Mouse (Mus musculus) brain, embryonic 18.5 days (tissue): ENCODE measurements around the gene Mapk8ip3.
A peak's percentile ranks its signal among the peaks of the same experiment; 100 is the strongest.

ENCODE experiments used
- DNase-seq: peaks from one replicate; pipeline ENCODE4 v3.0.0-alpha.2; 2012; ENCODE audit warnings: low read depth, low spot score

Mapk8ip3 gene

DNA sequence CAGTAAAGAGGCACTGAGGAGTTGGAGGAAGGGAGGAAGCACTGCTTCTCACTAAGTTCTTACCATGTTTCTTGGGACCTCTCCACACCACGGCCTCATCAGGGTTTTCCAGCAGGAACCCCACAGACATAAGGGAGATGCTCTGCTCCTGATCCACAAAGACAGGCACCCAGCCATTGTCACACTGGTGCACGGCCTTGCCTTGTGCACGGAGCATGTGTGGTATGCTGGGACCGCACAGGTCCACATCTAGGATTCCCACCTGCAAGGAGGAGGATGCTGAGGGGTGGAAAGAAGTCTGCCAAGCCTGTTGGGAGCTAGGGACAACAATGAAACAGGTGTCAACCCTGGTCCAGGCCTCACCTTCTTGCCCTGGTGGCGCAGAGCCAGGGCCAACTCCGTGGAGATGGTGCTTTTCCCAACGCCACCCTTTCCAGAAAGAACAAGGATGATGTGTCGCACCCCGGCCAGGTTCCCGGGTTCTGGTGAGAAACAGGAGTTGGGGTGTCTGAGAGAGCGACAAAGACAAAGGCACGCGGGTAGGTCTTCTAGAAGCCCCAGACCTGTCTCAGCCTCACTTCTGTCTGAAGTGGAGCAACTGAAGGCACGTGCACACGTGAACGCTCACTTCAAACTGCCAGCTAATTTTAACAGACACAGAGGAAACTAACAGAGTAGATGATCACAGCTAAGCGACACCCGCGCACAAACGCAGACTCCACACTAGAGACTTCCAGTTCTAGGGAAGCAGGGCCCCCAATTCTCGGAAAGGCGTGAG lies 51.2 kb downstream of the Mapk8ip3 start:
- DNase-seq = no peak

DNA sequence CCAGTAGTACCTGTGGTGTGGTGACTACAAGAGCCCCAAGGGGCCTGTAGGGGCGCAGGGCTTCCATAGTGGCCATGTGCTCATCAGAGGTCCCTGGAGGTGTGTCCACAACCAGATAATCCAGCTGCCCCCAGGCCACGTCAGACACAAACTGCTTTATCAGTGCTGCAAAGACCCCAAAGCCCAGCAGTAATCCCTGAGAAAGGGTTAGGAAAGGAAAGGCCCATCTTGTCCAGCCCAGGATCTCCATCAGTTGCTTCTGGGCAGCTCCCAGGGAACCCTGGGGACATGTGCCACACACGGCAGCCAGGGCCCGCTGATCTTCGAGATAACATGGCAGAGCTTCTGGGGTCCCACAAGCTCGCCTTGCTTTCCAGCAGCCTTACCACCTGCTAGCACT lies 52.4 kb downstream of the Mapk8ip3 start:
- DNase-seq = no peak

DNA sequence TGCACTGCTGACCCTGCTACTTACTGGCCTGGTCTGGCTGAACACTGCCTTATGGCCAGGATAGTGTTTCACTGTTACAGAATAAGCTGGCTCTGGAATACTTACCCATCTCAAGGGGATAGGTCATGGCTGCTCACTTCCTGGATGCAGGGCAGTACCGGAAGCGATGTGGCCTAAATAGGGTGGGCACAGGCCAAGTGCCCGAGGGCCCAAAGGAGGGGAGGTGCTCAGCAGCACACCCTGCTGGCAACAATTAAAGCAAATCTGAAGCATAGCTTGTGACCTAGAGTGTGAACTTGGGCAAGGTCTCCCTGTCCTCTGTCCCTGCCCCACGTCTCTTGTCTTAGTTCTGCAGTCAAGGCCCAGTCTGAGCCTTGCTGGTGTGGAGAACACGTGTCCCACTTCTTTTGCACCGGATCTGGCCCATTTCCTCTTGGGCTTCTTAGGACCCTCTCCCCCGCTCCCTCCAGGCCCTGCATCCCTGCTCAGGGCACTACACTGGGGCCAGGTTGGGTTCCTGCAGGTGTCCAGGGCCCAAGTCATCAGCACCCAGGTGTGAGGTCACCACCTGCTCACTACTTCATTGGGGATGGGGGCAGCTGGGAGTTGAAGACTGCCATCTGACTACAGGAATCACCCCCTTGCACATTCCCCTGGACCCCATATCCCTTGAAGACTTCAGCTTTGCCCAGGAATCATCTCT lies 54.9 kb downstream of the Mapk8ip3 start:
- DNase-seq = no peak

DNA sequence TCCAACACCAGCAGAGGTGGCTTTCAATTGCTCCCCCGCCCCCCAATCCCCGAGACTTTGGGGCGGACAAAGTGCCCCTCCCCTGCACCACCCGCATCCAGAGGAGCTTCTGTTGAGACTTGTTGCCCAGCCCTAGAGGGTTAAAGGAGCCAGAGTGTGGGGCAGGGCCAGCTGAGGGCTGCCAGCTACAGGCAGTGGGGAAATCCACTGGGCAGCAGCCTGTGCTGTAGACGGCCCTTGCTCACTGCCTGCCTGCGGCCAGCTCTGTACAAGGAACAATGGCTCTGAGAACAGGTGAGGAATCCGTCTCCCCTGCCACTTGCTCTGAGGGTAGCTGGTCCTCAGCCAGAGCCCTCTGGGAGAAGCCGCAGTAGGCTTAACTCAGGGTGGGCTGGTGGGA lies 58.2 kb downstream of the Mapk8ip3 start:
- DNase-seq = no peak

DNA sequence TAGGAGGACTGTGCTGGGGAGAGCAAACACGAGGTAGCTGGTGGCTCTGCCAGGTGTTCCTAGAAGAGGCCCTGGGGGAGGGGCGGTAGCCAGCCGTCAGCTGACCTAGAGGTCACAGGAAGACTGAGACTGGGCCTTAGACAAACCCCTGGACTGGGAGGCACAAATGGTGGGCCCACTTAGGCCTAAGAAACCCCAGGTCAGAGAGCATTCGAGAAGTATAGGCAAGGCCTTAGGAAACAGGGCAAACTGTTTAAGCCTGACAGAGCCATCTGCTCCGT lies 58.7 kb downstream of the Mapk8ip3 start:
- no peak for DNase-seq

DNA sequence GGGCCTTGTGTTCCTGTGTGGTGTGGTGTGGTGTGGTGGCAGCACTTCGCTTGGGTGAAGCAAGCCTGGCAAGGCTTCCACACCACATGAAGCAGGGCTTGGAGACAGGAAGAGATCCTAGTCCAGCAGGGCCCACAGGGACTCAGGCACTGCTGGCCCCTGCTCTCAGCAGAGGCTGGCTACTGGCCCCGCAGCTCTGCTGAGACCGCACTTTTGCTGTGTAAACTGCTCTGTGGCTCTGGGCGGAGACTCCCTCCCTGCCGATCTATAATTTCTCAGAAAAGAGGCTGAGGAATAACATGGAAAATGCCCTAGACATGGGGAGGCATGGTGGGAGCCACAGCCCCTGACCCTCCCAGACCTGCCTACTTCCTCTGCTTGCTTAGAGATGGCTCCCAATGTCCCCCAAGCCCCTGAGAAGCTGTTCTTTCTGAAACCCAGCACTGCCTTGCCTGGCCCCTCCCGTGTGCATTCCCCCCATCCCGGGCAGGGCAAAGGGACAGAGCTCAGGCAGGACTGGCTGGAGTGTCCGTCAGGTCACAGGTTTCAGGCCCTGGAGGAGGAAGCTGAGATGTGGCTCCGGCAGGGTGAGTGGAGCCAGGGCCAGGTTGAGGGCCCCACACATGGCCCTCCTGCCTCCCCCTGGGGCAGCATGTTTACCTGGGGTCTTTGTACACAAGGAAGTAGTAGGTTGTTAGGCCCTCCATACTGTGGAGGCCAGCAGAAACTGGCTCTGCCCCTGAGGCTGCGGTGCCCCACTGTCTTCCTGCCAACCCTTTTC lies 59.3 kb downstream of the Mapk8ip3 start:
- no peak for DNase-seq

DNA sequence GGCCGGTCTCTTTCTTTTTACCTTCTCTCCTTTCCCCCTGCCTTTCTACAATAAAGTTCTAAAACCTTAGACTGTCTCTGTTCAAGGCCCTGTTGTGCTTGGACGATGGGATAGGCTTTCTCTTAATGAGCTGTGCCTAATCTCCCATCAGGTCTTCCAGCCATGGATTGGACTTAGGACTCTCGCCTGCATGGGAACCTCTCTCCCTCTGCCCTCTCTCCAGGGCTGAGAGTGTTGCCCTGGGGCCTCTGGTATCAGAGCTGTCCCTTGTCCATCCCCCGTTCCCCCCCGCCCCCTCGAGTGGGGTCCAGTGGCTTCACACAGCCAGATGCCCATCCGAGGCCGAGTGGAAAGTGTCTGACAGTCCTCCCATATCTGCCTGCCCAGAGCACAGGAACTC lies 61.8 kb downstream of the Mapk8ip3 start:
- DNase-seq = no peak

DNA sequence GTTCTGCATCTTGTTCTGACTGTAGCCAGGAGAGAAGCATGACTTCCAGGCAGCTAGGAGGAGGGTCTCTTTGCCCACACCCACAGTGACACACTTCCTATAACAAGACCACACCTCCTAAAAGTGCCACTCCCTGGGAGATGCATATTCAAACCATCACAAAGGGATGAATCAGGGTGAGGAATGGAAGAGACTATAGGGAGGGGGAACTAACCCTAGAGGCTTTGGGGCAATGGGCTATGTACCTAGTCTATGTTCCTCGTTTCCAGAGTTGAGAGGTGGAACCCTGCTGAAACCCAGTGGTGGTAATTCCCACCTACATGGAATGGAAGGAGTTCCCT lies 62.4 kb downstream of the Mapk8ip3 start:
- no peak for DNase-seq

DNA sequence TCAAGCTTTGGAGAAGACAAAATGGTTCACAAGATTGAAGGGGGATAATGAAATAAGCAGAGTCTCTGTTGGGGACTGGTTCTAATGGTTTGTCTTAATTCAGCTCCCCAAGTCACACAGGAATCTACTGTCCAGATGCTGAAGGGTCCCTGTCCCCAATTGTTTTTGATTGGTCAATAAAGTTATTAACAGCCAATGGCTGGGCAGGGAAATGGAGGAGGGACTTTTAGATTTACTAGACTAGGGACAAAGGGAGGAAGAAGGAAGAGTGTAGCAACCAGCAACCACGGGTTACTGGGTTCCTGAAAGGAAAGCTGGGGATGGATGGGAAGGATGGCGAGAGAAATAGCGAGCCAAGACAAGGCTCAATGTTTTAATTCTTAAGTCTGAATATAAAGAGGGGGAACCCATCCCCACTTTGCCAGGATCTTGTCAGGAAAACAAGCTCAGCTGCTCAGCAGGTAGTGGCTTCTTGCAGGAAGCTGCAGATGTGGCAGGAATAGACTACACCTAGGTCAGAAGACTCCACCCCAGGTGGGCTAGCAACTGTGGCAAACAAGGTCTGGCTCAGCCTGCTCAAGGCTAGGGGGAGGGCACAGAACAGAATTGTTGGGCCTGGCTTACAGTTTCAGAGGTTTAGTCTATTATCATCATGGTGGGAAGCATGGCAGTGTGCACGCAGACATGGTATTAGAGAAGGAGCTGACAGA lies 62.9 kb downstream of the Mapk8ip3 start:
- DNase-seq = no peak

DNA sequence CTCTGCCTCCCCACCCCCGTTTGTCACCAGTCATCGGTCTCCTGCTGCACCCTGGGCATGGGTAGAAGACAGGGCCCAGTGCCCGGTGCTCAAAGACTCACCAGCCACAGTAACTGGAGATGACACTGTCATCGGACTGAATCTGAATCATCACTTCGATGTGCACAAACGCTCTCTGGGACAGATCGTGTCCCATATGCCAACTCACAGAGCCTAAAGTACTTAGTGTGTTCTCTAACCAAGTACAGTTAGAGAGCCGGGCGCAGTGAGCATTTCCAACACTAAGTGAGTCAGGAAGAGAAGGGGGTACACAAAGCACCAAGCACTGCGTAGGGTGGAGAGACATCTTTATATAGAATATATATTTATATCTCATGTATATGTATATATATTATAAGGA lies 68.9 kb downstream of the Mapk8ip3 start:
- DNase-seq = no peak

DNA sequence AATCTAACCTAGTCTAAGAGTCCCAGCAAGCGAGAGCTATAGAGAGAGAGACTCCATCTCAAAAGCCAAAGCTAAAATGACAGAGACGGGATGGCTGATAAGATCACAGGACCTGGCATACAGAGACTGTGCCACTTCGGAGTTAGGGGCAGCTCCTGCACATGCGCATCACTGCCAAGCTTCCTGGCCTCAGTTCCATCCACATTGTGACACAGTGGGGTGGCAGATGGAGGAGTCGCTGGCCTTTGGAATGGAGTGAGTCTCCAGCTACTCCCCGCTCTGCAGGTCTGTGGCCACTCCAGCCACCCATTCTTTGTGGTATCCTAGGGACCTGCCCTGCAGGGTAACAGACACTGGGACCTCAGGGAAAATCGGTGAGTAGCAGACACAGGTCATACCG lies 71.0 kb downstream of the Mapk8ip3 start, which contains the start of gene Igfals:
Gene Igfals, plus strand, starts transcription at position 222 of the 400 bp plus-strand sequence.
- DNase-seq = no peak

DNA sequence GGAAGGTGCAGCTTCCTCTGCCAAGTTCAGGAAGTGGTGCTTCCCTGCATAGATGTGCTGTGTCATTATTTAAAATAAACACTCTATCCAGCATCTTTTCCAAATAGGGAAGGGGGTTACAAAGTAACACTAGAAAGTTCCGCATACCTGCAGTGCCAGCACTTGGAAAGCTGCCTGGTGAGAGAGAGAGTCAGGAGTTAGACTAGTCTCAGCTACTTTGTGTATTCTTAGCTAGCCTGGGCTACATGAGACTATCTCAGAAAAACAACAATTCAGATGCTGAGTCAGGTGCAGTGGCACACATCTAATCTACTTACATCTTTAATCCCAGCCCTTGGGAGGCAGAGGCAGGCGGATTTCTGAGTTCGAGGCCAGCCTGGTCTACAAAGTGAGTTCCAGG lies 75.0 kb downstream of the Mapk8ip3 start:
- DNase-seq = no peak

DNA sequence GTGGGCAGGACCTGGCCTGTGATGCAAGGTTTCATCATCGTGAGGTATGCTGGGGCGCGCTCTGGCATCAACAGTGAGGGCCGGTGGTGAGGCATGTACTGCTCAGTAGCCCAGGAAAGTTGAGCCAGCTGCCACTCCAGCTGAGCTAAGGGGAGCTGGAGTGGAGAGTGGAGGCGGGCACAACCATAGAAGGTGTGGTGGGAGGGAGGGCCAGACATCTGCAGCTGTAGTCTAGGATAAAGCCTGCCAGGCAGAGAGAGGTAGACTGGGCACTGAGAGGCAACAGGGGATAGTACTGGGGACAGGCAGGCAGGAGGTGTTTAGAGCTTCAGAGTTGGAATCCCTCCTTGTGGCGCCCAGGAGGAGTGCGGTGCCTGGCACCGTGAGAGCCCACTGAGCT lies 76.7 kb downstream of the Mapk8ip3 start:
- DNase-seq = no peak

DNA sequence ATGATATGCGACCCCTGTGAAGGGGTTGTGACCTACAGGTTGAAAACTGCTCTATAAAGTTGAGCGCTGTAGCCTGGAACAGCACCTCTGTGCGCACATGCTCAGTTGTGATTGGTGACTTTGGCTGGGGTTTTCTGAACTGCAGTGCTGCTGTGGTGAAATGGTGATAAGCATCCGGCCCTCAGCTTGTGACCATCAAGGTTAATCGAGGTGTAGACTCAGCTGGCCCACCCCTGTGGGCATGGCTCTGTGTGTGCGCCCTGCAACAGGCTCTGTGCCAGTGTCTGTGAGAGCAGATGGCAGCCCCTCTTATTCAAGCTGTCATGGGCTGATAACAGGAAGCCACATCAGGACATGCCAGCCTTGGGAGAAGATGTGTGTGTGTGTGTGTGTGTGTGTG lies 77.8 kb downstream of the Mapk8ip3 start:
- no peak for DNase-seq

DNA sequence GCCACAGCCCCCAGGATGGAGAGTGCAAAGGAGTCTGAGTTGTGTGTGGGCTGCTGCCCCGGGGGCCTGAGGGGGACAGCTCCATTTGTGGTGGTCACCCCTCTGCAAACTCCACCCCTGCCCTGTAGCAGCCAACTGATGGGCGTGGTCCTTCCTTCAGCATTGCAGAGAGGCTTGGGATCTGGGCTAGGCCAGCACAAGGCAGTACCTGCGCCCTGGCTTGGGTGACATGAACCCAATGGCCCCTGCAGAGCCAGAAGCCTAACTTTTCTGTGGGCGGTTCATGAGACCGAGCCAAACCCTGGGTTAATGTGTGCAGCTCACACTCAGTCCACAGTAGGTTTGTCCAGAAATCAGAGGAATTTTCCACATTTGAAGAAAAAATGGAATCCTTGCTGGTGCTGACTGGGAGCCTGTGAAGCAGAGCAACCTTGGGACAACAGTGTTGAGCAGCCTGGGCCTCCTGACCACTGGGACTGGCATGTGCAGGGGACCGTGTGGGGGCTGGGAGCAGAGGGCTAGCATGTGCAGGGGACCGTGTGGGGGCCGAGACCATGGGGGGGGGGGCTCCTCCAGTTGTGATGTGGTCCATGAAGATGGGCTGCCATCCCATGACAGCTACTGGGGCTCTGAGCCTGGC lies 78.8 kb downstream of the Mapk8ip3 start:
- DNase-seq = no peak

DNA sequence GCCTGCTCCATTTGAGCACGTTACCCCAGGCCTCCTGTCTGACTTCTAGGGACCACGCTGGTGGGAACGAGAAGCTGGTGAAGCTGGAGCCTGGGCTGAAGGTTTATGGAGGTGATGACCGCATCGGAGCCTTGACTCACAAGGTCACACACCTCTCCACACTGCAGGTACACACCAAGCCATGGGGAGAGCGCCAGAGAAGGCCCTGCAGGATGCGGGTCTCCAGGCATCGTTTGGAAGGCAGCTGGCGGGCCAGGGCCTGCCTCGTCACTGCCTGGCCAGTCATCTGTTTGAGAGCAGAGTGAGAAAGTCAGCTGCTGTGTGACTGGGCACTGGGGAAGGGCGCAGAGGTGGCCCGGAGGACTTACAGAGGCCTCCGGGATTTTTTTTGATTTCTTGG lies 80.2 kb downstream of the Mapk8ip3 start:
- DNase-seq = no peak

DNA sequence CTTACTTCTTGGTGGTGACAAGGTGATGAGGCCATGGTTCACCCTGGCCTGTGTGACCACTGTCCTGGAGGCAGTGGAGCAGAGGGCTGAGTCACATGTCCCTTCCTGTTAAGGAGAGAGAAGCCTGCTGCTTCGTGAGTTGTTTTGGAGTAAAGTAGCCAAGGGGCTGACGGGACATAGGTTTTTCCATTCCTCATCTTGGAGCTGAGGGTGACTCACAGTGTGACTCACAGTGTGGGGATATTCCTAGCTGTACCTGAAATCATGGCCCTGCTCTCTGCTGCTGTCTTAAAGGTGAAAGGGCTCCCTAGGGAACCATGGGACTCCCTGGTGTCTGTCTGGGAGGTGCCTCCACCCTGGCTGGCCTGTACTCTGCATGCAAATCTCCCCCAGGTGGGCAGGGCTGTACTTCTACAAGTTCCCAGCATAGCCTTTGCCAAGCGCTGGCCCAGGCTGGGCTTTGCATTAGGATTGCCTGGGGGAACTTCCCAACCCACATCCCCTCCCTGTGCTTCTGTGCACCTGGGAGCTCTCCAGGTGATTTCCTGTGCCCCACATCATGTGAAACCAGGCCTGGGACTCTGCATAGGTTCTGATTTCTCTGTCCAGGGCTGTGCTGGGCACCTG lies 80.8 kb downstream of the Mapk8ip3 start:
- DNase-seq = no peak

DNA sequence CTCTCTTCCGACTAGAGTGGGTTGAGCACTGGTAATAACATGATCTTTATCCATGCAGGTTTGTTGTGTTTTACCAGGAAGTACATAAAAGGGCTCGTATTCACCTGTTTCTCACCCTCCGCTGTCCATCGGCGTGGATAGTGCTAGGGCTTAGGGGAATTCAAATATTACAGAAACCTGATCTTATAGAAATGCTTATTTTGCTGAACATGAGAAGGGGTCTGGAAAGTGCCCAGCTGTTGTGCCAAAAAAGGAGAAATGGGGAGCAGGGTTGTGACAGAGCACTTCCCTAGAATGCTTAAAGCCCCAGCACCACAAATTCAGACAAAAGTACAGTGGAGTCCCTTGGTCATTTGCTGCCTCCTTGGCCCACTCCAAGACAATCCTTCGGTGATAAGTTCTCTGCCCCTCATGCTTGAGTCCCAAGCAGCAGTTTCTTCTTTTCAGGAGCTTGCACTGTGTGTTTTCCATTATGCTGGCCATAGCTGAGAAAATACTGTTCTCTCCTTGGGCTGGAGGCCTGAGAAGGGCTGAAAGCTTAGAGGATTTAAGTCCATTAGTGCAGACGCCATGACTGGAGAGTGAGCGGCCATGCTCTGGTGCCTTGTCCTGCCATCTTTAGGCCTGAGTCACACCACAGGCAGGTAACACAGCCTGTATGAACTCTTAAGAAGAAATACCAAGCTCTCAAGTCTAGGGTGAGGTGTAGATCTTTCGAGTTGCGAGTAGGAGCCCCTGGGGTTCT lies 85.2 kb downstream of the Mapk8ip3 start:
- no peak for DNase-seq

DNA sequence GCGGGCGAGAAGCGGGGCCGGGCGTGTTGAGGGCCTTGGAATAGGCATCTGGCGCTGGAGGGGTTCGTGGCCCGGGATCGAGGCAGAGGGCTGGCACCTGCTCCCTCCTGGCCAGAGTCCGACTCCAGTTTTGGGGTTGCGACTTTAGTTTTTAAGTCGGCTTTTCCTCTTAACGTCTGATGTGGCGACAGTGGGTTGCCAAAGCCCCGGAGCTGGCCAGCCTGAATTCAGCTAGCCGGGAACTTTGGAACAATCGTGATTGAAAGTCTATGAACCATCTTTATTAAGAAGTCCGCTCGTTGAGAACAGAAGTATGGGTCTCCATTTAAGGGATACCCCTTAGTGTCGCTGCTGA lies 86.0 kb downstream of the Mapk8ip3 start:
- no peak for DNase-seq

DNA sequence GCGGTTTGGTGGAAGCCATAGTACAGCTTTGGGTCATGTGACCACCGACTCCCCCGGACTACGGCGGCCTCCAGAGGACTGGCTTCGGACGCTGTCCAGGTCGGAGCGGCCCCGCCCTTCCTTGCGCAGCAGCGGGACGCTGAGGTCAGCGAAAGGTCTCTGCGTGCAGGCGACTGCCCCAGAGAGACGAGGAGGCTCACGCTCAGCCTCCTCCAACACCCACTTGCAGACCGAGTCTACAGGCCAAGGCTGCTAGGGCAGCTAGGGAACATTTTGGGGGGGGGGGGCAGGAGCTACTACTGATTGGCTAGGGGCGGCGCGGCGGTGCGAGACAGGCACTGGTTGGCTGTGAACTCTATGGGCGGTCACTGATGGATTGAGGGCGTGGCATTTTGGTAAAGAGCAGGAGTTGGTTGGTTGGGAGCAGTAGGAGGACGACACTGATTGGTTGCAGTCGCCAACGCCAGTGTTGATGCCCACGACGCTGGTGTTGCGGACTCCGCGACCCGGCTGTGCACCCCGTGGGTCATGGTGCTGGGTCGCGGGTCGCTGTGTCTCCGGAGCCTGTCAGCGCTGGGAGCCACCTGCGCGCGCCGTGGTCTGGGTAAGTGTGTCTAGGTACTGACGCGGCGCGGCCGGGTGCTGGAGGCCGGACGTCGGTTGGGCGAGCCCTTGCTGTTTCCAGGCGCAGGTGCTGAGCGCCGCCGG lies 86.6 kb downstream of the Mapk8ip3 start, which contains the start of gene Fahd1:
Gene Fahd1, minus strand, starts transcription at position 300 of the 708 bp plus-strand sequence.
- peak; percentile 96 for DNase-seq
